Mouse (Mus musculus) ZHBTc4 (cell line): ENCODE data around the gene Grm1.

Experiments used
- DNase-seq: peaks from one replicate; pipeline ENCODE4 v3.0.0-alpha.2; 2011; ENCODE audit warnings: low read depth, low spot score

The Grm1 gene

GRCm38 (mm10) chr10:10733092-10733491 is 349.1 kb downstream of the Grm1 start:
- DNase-seq = no peak

GRCm38 (mm10) chr10:10726501-10726900 is 355.7 kb downstream of the Grm1 start:
- no peak for DNase-seq

GRCm38 (mm10) chr10:10710837-10711236 is 371.3 kb downstream of the Grm1 start:
- no peak for DNase-seq

GRCm38 (mm10) chr10:10710359-10710758 is 371.8 kb downstream of the Grm1 start:
- no peak for DNase-seq

- no peak for DNase-seq
Measured at GRCm38 (mm10) chr10:10708031-10708430, 374.1 kb downstream of the Grm1 start.

- no peak for DNase-seq
Measured at GRCm38 (mm10) chr10:10701326-10701725, 380.8 kb downstream of the Grm1 start.

- DNase-seq = no peak
Measured at GRCm38 (mm10) chr10:10700903-10701302, 381.3 kb downstream of the Grm1 start.

- DNase-seq = no peak
Measured at GRCm38 (mm10) chr10:10697497-10697896, 384.7 kb downstream of the Grm1 start.

GRCm38 (mm10) chr10:10689668-10690223 is 392.4 kb downstream of the Grm1 start:
- DNase-seq = peak; percentile 5

GRCm38 (mm10) chr10:10688907-10689667 is 393.1 kb downstream of the Grm1 start:
- peak; percentile 35 for DNase-seq

GRCm38 (mm10) chr10:10681048-10681447 is 401.1 kb downstream of the Grm1 start, which contains the start of gene Gm10944:
TSS of gene Gm10944 (plus strand) at chr10:10681348.
- no peak for DNase-seq

GRCm38 (mm10) chr10:10659976-10660375 is 422.2 kb downstream of the Grm1 start:
- DNase-seq = no peak

- no peak for DNase-seq
Measured at GRCm38 (mm10) chr10:10659161-10659560, 423.0 kb downstream of the Grm1 start.

GRCm38 (mm10) chr10:10656621-10657020 is 425.5 kb downstream of the Grm1 start:
- no peak for DNase-seq

GRCm38 (mm10) chr10:10655991-10656390 is 426.2 kb downstream of the Grm1 start:
- no peak for DNase-seq
